Mouse (Mus musculus) myocyte (in vitro differentiated cells): ENCODE measurements at regions not wholly inside any gene's neighbourhood (a gene's known extent, or its start where the extent isn't known, plus 50 kb on each side); places are given as distances from the start of the nearest gene placed in this dataset.

Source experiments
- CEBPB ChIP-seq: IDR thresholded peaks from 2 replicates; pipeline ENCODE4 v1.6.1; 2011; ENCODE audit warnings: mild to moderate bottlenecking, moderate library complexity; ENCODE audit not compliant: poor library complexity, insufficient read depth, severe bottlenecking
- E2F4 ChIP-seq: IDR thresholded peaks from one replicate; pipeline ENCODE4 v1.6.1; 2011; ENCODE audit warnings: mild to moderate bottlenecking, control low read depth, moderate library complexity; ENCODE audit not compliant: insufficient read depth
- MAX ChIP-seq: IDR thresholded peaks from one replicate; pipeline ENCODE4 v1.6.1; 2011; ENCODE audit warnings: low read depth, mild to moderate bottlenecking, control low read depth
- MYOD1 ChIP-seq, 3 experiments: IDR thresholded peaks; one replicate each; pipeline ENCODE4 v1.6.1; 2011; ENCODE audit warnings: control low read depth in 2 of 3, low read depth in 2 of 3, mild to moderate bottlenecking in 2 of 3, moderate library complexity in 1 of 3; ENCODE audit not compliant: insufficient read length in 2 of 3, control insufficient read depth in 1 of 3
- MYOG ChIP-seq, 3 experiments: IDR thresholded peaks; one replicate each; pipeline ENCODE4 v1.6.1; 2011; ENCODE audit warnings: control low read depth in 2 of 3, low read depth in 2 of 3, mild to moderate bottlenecking in 2 of 3; ENCODE audit not compliant: insufficient read length in 2 of 3, control insufficient read depth in 1 of 3, insufficient read depth in 1 of 3
- POLR2A ChIP-seq: IDR thresholded peaks from one replicate; pipeline ENCODE4 v1.6.1; 2011; ENCODE audit warnings: low read depth, mild to moderate bottlenecking, control low read depth, moderate library complexity; ENCODE audit not compliant: insufficient read length
- POLR2AphosphoS2 ChIP-seq: IDR thresholded peaks from one replicate; pipeline ENCODE4 v1.6.1; 2011; ENCODE audit warnings: low read depth, control low read depth; ENCODE audit not compliant: insufficient read length
- REST ChIP-seq: IDR thresholded peaks from one replicate; pipeline ENCODE4 v1.6.1; 2011; ENCODE audit warnings: mild to moderate bottlenecking, control low read depth, moderate library complexity; ENCODE audit not compliant: insufficient read depth, insufficient read length
- SRF ChIP-seq: IDR thresholded peaks from one replicate; pipeline ENCODE4 v1.6.1; 2011; ENCODE audit warnings: low read depth; ENCODE audit not compliant: control insufficient read depth, insufficient read length
- TCF12 ChIP-seq: IDR thresholded peaks from one replicate; pipeline ENCODE4 v1.6.1; 2011; ENCODE audit warnings: mild to moderate bottlenecking, control low read depth; ENCODE audit not compliant: poor library complexity, insufficient read depth, severe bottlenecking
- TCF3 ChIP-seq: IDR thresholded peaks from one replicate; pipeline ENCODE4 v1.6.1; 2011; ENCODE audit warnings: low read depth, control low read depth; ENCODE audit not compliant: insufficient read length
- USF1 ChIP-seq: IDR thresholded peaks from one replicate; pipeline ENCODE4 v1.6.1; 2011; ENCODE audit warnings: low read depth, mild to moderate bottlenecking, control low read depth, moderate library complexity

GRCm38 (mm10) chr8:10849916-10850315 is 158.3 kb downstream of the Irs2 start:
- no peak for TF ChIP-seq TCF3
- TF ChIP-seq POLR2A = no peak
- TF ChIP-seq USF1 = no peak
- no peak for TF ChIP-seq CEBPB
- no peak for TF ChIP-seq MYOD1 (IDR thresholded peaks at IDR 0.05; ENCODE audit: control insufficient read depth in 1 of 3, insufficient read length in 2 of 3, low read depth in 2 of 3)
- TF ChIP-seq POLR2AphosphoS2 = no peak
- no peak for TF ChIP-seq MYOG (IDR thresholded peaks at IDR 0.05; ENCODE audit: control insufficient read depth in 1 of 3, insufficient read depth in 1 of 3, insufficient read length in 2 of 3, low read depth in 2 of 3)
- TF ChIP-seq MAX = no peak
- no peak for TF ChIP-seq TCF12
- no peak for TF ChIP-seq E2F4
- TF ChIP-seq SRF = no peak
- TF ChIP-seq REST = no peak
